Mouse (Mus musculus) thymus, postnatal 36 days (tissue): ENCODE data around the gene Tcfl5.
A peak's percentile ranks its signal among the peaks of the same experiment; 100 is the strongest.

Experiments
- DNase-seq, 2 experiments: peaks; one replicate each; pipeline ENCODE4 v3.0.0; 2022; ENCODE audit warnings: mixed read lengths in 2 of 2

The Tcfl5 gene

DNA sequence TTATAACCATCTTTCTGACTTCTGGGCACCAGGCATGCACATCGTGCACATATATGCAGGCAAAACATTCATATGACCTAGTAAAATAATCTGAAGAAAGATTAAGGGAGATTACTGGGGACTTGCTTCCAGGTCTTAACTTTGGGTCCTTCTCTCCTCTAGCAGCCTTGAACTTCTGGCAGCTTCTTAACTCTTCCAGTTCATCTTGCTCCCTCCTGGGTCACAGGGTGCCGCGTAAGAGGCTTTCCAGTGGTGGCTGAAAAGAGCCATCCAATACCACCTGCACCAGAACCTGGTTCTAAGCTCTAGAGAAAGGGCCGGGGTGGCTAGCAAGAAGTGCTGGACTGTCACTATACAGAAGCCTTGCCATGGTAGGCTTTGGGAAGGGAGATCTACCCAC lies 45.0 kb downstream of the Tcfl5 start, which contains the start of gene Col9a3:
TSS of gene Col9a3 (plus strand) at position 301 of the 400 bp plus-strand sequence.
- no peak for DNase-seq

GRCm38 (mm10) chr2:180589123-180589831 lies 53.2 kb downstream of the Tcfl5 start, which contains the start of gene Ogfr:
Gene Ogfr (plus strand): TSS chr2:180589245.
- DNase-seq = peak; percentile 86 to 89

DNA sequence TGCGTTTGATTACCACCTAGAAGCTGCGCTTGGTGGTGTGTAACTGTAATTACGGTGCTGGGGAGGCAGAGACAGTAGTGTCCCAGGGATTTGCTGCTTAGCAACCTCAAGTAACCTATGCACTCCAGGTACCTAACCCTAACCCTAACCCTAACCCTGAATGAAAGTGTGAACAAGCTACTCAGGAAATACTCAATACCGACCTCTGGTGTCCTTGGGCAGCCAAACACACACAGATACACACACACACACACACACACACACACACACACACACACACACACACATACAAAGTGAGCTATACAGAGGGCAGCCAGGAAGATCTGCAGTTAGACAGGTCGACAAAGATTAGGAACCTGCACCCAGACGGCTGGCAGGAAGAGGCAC lies 53.8 kb downstream of the Tcfl5 start:
- no peak for DNase-seq

GRCm38 (mm10) chr2:180583154-180583507 lies 59.4 kb downstream of the Tcfl5 start:
- peak in 1 of 2 experiments; percentile 57 for DNase-seq

GRCm38 (mm10) chr2:180582481-180583153 lies 59.9 kb downstream of the Tcfl5 start:
- peak; percentile 96 to 98 for DNase-seq

- no peak for DNase-seq
Observed at GRCm38 (mm10) chr2:180581002-180581401, 61.5 kb downstream of the Tcfl5 start, which contains the start of gene Mrgbp. Gene Mrgbp (plus strand): TSS chr2:180581304.

DNA sequence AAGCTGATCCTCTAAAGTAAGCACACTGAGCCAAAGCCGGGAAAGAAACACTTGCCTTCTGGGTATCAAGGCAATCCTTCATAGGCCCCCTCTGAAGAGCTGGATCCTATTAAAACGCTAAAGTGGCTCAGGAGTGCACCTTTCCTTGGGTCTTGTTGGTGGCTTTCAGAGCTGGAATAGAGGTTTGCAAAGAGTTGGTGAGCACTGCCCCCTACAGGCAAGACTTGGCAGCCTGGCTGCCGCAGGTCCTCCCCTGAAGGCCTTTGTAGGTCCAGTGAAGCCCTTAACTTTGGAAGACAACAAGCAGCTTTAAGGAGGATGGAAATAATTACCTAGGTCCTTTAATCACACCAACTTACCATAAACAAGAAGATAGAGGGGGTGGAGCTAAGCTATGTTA lies 63.8 kb downstream of the Tcfl5 start:
- peak; percentile 48 to 54 for DNase-seq

- no peak for DNase-seq
Observed at GRCm38 (mm10) chr2:180576482-180576881, 66.0 kb downstream of the Tcfl5 start.
